Mouse (Mus musculus) stomach, postnatal 0 days (tissue): ENCODE data around the gene Zfp316. TPM values are rescaled to one million over a fixed set of nuclear protein-coding genes. Genes with fewer than 3 reads are reported as not detected.

Experiments used
- ATAC-seq: fragments of 200-750 bp; cut with Nextera tagmentation; 2 replicates; pipeline ENCODE4 v1.8.0; 2017; ENCODE audit not compliant: low FRiP score, low TSS enrichment
- DNase-seq: peaks from one replicate; pipeline ENCODE4 v3.0.0-alpha.2; 2016; ENCODE audit warnings: low spot score
- H3K27ac ChIP-seq: fragments of 300-500 bp; sonication (generic); replicated peaks from 2 replicates; pipeline ENCODE4 v1.5.1; 2014; ENCODE audit warnings: mild to moderate bottlenecking, control low read depth
- H3K27me3 ChIP-seq: fragments of 300-500 bp; sonication (generic); 2 replicates; pipeline ENCODE4 v1.6.1; 2014; ENCODE audit warnings: low read length; ENCODE audit not compliant: control insufficient read depth, insufficient read depth
- H3K36me3 ChIP-seq: fragments of 300-500 bp; sonication (generic); 2 replicates; pipeline ENCODE4 v1.6.1; 2014; ENCODE audit warnings: low read length, mixed read lengths; ENCODE audit not compliant: control insufficient read depth, insufficient read depth
- H3K4me1 ChIP-seq: fragments of 300-500 bp; sonication (generic); replicated peaks from 2 replicates; pipeline ENCODE4 v1.6.1; 2014; ENCODE audit warnings: antibody characterized with exemption; ENCODE audit not compliant: control insufficient read depth, insufficient read depth
- H3K4me2 ChIP-seq: fragments of 300-500 bp; sonication (generic); replicated peaks from 2 replicates; pipeline ENCODE4 v1.6.1; 2014; ENCODE audit warnings: low read depth, mild to moderate bottlenecking, control low read depth, moderate library complexity
- H3K4me3 ChIP-seq: fragments of 300-500 bp; sonication (generic); 2 replicates; pipeline ENCODE4 v1.5.1; 2014; ENCODE audit warnings: low read depth, low read length, control low read depth
- H3K9ac ChIP-seq: fragments of 300-500 bp; sonication (generic); 2 replicates; pipeline ENCODE4 v1.6.1; 2014; ENCODE audit warnings: mild to moderate bottlenecking, low read length, control low read depth, mixed read lengths
- H3K9me3 ChIP-seq: fragments of 300-500 bp; sonication (generic); 2 replicates; pipeline ENCODE4 v1.6.1; 2016; ENCODE audit warnings: low read length; ENCODE audit not compliant: control insufficient read depth
- CTCF ChIP-seq: IDR thresholded peaks from 2 replicates; pipeline ENCODE4 v1.5.1; 2016; ENCODE audit warnings: antibody characterized with exemption, low read depth, mild to moderate bottlenecking, moderate library complexity
- EP300 ChIP-seq: optimal IDR thresholded peaks from 2 replicates; pipeline ENCODE3; 2016; ENCODE audit warnings: antibody characterized with exemption
- WGBS: fragments of 180-500 bp; shearing (Covaris S2); extraction: QIAGEN DNeasy Blood & Tissue Kit; methylation state at CpG from one replicate; pipeline ENCODE4 v1.1.7; 2014; 5-methylcytosine and 5-hydroxymethylcytosine counted together
- polyA plus RNA-seq: library from polyadenylated mRNA; unstranded; fragments of >200 nt; fragmentation: Nextera tagmentation; extraction: Ambion mirVana; gene quantifications from 2 replicates; pipeline ENCODE4 v1.2.1, GENCODE M21; 2015

Gene Zfp316
- polyA plus RNA-seq, 1 experiment from 2014 or later = 1.4 TPM

DNA sequence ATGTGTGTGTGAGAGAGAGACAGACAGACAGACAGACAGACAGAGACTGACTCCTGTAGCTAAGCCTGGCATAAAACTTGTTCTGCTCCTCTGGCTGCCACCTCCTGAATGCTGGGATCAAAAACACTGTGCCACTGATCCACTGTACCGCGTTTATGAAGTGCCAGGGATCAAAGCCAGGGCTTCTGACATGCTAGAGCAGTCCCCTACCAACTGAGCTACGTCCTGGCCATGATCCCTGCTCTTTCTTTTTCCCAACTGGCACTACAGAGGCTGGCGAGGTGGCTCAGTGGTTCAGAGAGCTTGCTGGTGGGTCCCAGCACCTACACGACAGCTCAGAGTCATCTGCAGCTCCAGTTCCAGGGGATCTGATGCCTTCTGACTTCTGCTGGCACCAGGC, 5.9 kb upstream of the Zfp316 start:
- H3K4me2 ChIP-seq = no peak overlapping the region
- no peak overlapping the region for H3K9ac ChIP-seq
- DNase-seq = no peak
- ATAC-seq = no peak
- no peaks in the 10 kb centered on the region for H3K4me1 ChIP-seq
- no peak overlapping the region for H3K4me3 ChIP-seq
- TF ChIP-seq EP300 = no peak
- no peak for TF ChIP-seq CTCF
- no peaks in the 10 kb centered on the region for H3K36me3 ChIP-seq
- H3K9me3 ChIP-seq = no peaks in the 10 kb centered on the region
- no peak overlapping the region for H3K27ac ChIP-seq
- no peaks in the 10 kb centered on the region for H3K27me3 ChIP-seq
- 41% methylated on average over 5 of the region's 5 CpGs for WGBS

GRCm38 (mm10) chr5:143272540-143273330, 2.9 kb upstream of the Zfp316 start:
- WGBS = 73% methylated on average over 16 of the region's 16 CpGs
- no peak overlapping the region for H3K9ac ChIP-seq
- ATAC-seq (no peak), DNase-seq (no peak)
- H3K4me1 ChIP-seq = no peaks in the 10 kb centered on the region
- H3K4me2 ChIP-seq = no peak overlapping the region
- no peak overlapping the region for H3K4me3 ChIP-seq
- TF ChIP-seq EP300 (no peak), CTCF (no peak)
- no peaks in the 10 kb centered on the region for H3K27me3 ChIP-seq
- no peaks in the 10 kb centered on the region for H3K36me3 ChIP-seq
- H3K9me3 ChIP-seq = no peaks in the 10 kb centered on the region
- no peak overlapping the region for H3K27ac ChIP-seq

DNA sequence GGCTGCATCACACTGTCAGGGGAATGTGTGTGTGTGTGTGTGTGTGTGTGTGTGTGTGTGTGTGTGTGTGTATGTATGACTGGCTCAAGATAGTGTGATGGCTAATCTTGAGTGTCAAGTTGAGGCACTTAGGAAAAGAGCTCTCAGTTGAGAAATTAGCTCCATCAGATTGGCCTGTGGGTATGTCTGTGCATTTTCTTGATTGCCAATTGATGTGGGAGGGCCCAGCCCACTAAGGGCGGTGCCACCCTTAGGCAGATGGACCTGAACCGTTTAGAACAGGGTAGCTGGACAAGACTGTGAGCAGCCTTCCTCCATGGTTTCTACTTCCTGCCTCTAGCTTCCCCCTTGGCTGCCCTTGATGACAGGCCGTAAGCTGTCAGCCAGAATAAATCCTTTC, 2.3 kb upstream of the Zfp316 start:
- TF ChIP-seq EP300 = no peak
- no peak for TF ChIP-seq CTCF
- DNase-seq (no peak), ATAC-seq (no peak)
- H3K27ac ChIP-seq = no peak overlapping the region
- WGBS = 68% methylated on average over 3 of the region's 3 CpGs
- no peak overlapping the region for H3K4me2 ChIP-seq
- no peaks in the 10 kb centered on the region for H3K9me3 ChIP-seq
- H3K27me3 ChIP-seq = no peaks in the 10 kb centered on the region
- H3K9ac ChIP-seq = no peak overlapping the region
- H3K36me3 ChIP-seq = no peaks in the 10 kb centered on the region
- H3K4me3 ChIP-seq = no peak overlapping the region
- no peaks in the 10 kb centered on the region for H3K4me1 ChIP-seq

DNA sequence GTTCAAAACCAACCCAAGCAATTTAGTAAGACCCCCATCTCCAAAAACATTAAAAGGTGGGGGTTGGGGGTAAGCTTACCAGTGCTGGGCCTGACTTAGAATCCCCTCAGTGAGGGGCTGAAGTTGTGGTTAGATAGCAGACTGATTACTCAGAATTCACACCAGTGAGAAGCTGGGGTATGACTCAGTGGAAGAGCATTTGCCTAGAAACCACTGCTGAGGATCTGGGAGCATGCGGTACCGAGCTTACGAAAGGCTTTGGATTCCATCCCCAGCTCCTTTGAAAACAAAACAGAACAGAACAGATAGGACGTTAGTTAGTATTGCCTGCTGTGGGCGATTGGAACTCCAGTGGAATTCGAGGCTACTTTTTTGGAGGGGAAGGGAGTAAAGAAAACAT, 1.8 kb upstream of the Zfp316 start:
- ATAC-seq = no peak
- H3K4me2 ChIP-seq = no peak overlapping the region
- 58% methylated on average over 6 of the region's 6 CpGs for WGBS

DNA sequence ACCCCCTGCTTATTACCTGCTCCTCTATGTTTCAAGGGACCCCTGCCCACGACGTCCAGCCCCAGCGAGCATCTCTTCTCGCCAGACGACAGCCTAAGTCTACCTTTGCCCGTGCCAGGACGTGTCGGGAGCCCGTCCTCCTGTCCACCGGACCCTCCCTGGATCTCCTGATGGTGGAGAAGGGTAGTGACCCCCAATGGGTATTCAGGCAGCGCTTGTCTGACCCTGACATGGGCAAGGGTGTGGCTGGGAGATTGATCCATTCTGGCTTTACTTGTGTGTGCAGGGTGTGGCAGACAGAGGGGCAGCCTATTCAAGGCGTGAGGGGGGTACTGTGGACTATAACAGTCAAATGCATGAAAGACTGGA, 313 bp upstream of the Zfp316 start:
- Histone ChIP-seq H3K4me3 (peak overlapping the region; percentile 88), H3K4me2 (peak overlapping the region; percentile 97), H3K27ac (peak overlapping the region; percentile 77; the same call in 1 of the 2 replicates), H3K27me3 (no peaks in the 10 kb centered on the region), H3K9ac (peak overlapping the region; percentile 83), H3K9me3 (no peaks in the 10 kb centered on the region), H3K36me3 (no peaks in the 10 kb centered on the region), H3K4me1 (no peaks in the 10 kb centered on the region)
- TF ChIP-seq EP300 (no peak), CTCF (no peak)
- WGBS = 3% methylated on average over 12 of the region's 12 CpGs
- ATAC-seq = peak; percentile 11; the same call in 1 of the 2 replicates
- DNase-seq = no peak

More for the DNA sequence above, 1.8 kb upstream of the Zfp316 start:
- no peaks in the 10 kb centered on the region for H3K4me1 ChIP-seq
- H3K4me3 ChIP-seq = no peak overlapping the region
- TF ChIP-seq EP300 (no peak), CTCF (no peak)
- no peaks in the 10 kb centered on the region for H3K27me3 ChIP-seq
- DNase-seq = no peak
- no peak overlapping the region for H3K9ac ChIP-seq
- no peaks in the 10 kb centered on the region for H3K9me3 ChIP-seq
- no peaks in the 10 kb centered on the region for H3K36me3 ChIP-seq
- H3K27ac ChIP-seq = no peak overlapping the region

DNA sequence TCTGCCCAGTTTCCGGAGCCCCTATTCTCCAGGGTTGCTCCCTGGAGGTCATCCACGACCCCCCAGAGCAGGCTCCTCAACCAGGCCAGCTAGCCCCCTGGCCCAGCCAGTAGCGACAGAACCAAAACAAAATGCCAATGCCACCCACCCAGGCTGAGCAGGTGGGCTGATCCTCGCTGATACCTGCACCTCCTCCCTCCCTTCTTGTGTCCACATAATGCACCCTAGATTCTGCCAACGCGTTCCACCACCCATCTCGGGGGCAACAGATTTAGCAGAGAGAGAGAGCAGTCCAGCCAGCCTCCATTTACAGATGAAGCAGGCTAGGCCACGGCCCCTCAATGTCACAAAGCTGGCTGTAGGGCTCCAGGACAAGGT, 848 bp downstream of the Zfp316 start:
- Histone ChIP-seq H3K9me3 (no peaks in the 10 kb centered on the region), H3K36me3 (no peaks in the 10 kb centered on the region), H3K4me2 (peak overlapping the region; percentile 97), H3K9ac (peak overlapping the region; percentile 83), H3K4me1 (no peaks in the 10 kb centered on the region), H3K27ac (0 out of 2 replicates have a peak overlapping the region, but pooled peaks have one; percentile 77), H3K27me3 (no peaks in the 10 kb centered on the region), H3K4me3 (peak overlapping the region; percentile 88)
- 34% methylated on average over 8 of the region's 8 CpGs for WGBS
- TF ChIP-seq EP300 (no peak), CTCF (no peak)
- ATAC-seq (no peak; the same call in 1 of the 2 replicates), DNase-seq (no peak)
